Mouse (Mus musculus) embryonic facial prominence, embryonic 10.5 days (tissue): ENCODE measurements around the gene Gm5741. TPM values are rescaled to one million over a fixed set of nuclear protein-coding genes. Genes with fewer than 3 reads are reported as not detected.

Experiments
- DNase-seq: peaks from one replicate; pipeline ENCODE4 v3.0.0-alpha.2; 2017; ENCODE audit warnings: low spot score
- H3K27ac ChIP-seq: fragments of 300-500 bp; sonication (generic); replicated peaks from 2 replicates; pipeline ENCODE4 v1.5.1; 2016; ENCODE audit warnings: mild to moderate bottlenecking
- H3K27me3 ChIP-seq: fragments of 300-500 bp; sonication (generic); replicated peaks from 2 replicates; pipeline ENCODE4 v1.6.1; 2016; ENCODE audit warnings: low read depth, mild to moderate bottlenecking; ENCODE audit not compliant: poor library complexity, severe bottlenecking
- H3K36me3 ChIP-seq: fragments of 300-500 bp; sonication (generic); replicated peaks from 2 replicates; pipeline ENCODE4 v1.6.1; 2016; ENCODE audit warnings: mild to moderate bottlenecking, moderate library complexity
- H3K4me1 ChIP-seq: fragments of 300-500 bp; sonication (generic); 2 replicates; pipeline ENCODE4 v1.6.1; 2016
- H3K4me3 ChIP-seq: fragments of 300-500 bp; sonication (generic); 2 replicates; pipeline ENCODE4 v1.5.1; 2016; ENCODE audit warnings: mild to moderate bottlenecking, moderate library complexity
- H3K9me3 ChIP-seq: fragments of 300-500 bp; sonication (generic); 2 replicates; pipeline ENCODE4 v1.6.1; 2016; ENCODE audit warnings: mild to moderate bottlenecking
- WGBS: fragments of 180-500 bp; shearing (Covaris S2); methylation state at CpG from one replicate; pipeline ENCODE4 v1.1.7; 2016; 5-methylcytosine and 5-hydroxymethylcytosine counted together
- microRNA-seq: library from miRNA; unstranded; fragments of <30 nt; microRNA quantifications from one replicate; pipeline ENCODE4, GENCODE M21; 2017
- polyA plus RNA-seq: library from polyadenylated mRNA; unstranded; fragments of >200 nt; fragmentation: Nextera tagmentation; extraction: Ambion mirVana; gene quantifications from 2 replicates; pipeline ENCODE4 v1.2.1, GENCODE M21; 2016

The Gm5741 gene
- polyA plus RNA-seq, 1 experiment from 2014 or later = not detected

- no peaks in the 10 kb centered on the region for H3K27me3 ChIP-seq
- no peaks in the 10 kb centered on the region for H3K9me3 ChIP-seq
- peaks cover 74% of the 10 kb centered on the region for H3K36me3 ChIP-seq
- no peak overlapping the region for H3K27ac ChIP-seq
- no peak for DNase-seq
- no peak overlapping the region for H3K4me3 ChIP-seq
- H3K4me1 ChIP-seq = peaks cover 22% of the 10 kb centered on the region
- 96% methylated on average over 3 of the region's 3 CpGs for WGBS
Measured at GRCm38 (mm10) chr8:85021514-85022055, 46.2 kb downstream of the Gm5741 start.

Small RNAs within 50 kb of the gene (microRNA-seq; reads per million reads assigned to microRNA genes)
- 15.6 reads per million, percentile 27 among the genes with 10 or more reads in this experiment for gene Gm23388
- gene Mir7070 = 2.7 reads per million

Other genes with a start within 250 kb of the Gm5741 start
- 2.8 and 3.0 TPM in 2 replicates for gene Dand5, start 245.2 kb downstream of the Gm5741 start, polyA plus RNA-seq
- gene Gadd45gip1, start 236.5 kb downstream of the Gm5741 start, polyA plus RNA-seq = 45.2 and 47.3 TPM in 2 replicates
- 112 and 122 TPM in 2 replicates for gene Rad23a, start 227.3 kb downstream of the Gm5741 start, polyA plus RNA-seq
- gene Calr, start 221.0 kb downstream of the Gm5741 start, polyA plus RNA-seq = 758 and 801 TPM in 2 replicates
- 133 and 138 TPM in 2 replicates for gene Farsa, start 211.0 kb downstream of the Gm5741 start, polyA plus RNA-seq
- 77.8 and 83.7 TPM in 2 replicates for gene Syce2, start 195.9 kb downstream of the Gm5741 start, polyA plus RNA-seq
- gene Gcdh, start 174.1 kb downstream of the Gm5741 start, polyA plus RNA-seq = 49.6 and 51.8 TPM in 2 replicates
- gene Klf1, start 166.1 kb downstream of the Gm5741 start, polyA plus RNA-seq = 14.5 and 15.6 TPM in 2 replicates
- gene Dnase2a, start 159.4 kb downstream of the Gm5741 start, polyA plus RNA-seq = 6.1 and 10.1 TPM in 2 replicates
- gene Mast1, start 130.6 kb downstream of the Gm5741 start, polyA plus RNA-seq = 2.3 and 3.4 TPM in 2 replicates
- 0.36 and 0.91 TPM in 2 replicates for gene Rtbdn, start 121.0 kb downstream of the Gm5741 start, polyA plus RNA-seq
- not detected in 2 replicates for gene Gm49661, start 98.5 kb downstream of the Gm5741 start, polyA plus RNA-seq
- gene Prdx2, start 98.4 kb downstream of the Gm5741 start, polyA plus RNA-seq = 1,193 and 1,272 TPM in 2 replicates
- gene Rnaseh2a, start 98.2 kb downstream of the Gm5741 start, polyA plus RNA-seq = 147 and 148 TPM in 2 replicates
- 6.6 and 6.7 TPM in 2 replicates for gene Junb, start 89.3 kb downstream of the Gm5741 start, polyA plus RNA-seq
- 19.5 and 20.0 TPM in 2 replicates for gene Hook2, start 77.4 kb downstream of the Gm5741 start, polyA plus RNA-seq
- 0.08 TPM in 1 of 2 replicates, not detected in the other for gene Best2, start 53.5 kb downstream of the Gm5741 start, polyA plus RNA-seq
- 157 TPM in 2 replicates for gene Asna1, start 42.7 kb downstream of the Gm5741 start, polyA plus RNA-seq
- 154 and 157 TPM in 2 replicates for gene Trir, start 41.2 kb downstream of the Gm5741 start, polyA plus RNA-seq
- gene Tnpo2, start 31.1 kb downstream of the Gm5741 start, polyA plus RNA-seq = 31.2 and 31.5 TPM in 2 replicates
- gene Fbxw9, start 7.9 kb downstream of the Gm5741 start, polyA plus RNA-seq = 21.4 and 25.1 TPM in 2 replicates
- 70.5 and 74.5 TPM in 2 replicates for gene Dhps, start 3.8 kb upstream of the Gm5741 start, polyA plus RNA-seq
- gene Wdr83os, start 12.8 kb upstream of the Gm5741 start, polyA plus RNA-seq = 126 and 127 TPM in 2 replicates
- gene Wdr83, start 13.3 kb upstream of the Gm5741 start, polyA plus RNA-seq = 64.3 and 65.8 TPM in 2 replicates
- gene Man2b1, start 15.3 kb upstream of the Gm5741 start, polyA plus RNA-seq = 26.1 and 27.2 TPM in 2 replicates
- 1.6 and 1.9 TPM in 2 replicates for gene Zfp791, start 55.1 kb upstream of the Gm5741 start, polyA plus RNA-seq
- gene Cks1brt, start 83.9 kb upstream of the Gm5741 start, polyA plus RNA-seq = not detected in 2 replicates
- gene Olfr371, start 158.0 kb upstream of the Gm5741 start, polyA plus RNA-seq = not detected in 2 replicates
- 154 and 158 TPM in 2 replicates for gene Orc6, start 231.7 kb upstream of the Gm5741 start, polyA plus RNA-seq
- 140 and 147 TPM in 2 replicates for gene Vps35, start 231.8 kb upstream of the Gm5741 start, polyA plus RNA-seq